In genomic region chr13:114271410-114272105, GRCm38 (mm10) we compare ENCODE assay signal across 13 mouse cellular contexts.
A peak's percentile ranks its signal among the peaks of the same experiment; 100 is the strongest.
DNase-seq lines count a peak whose midpoint lies in the region; ATAC-seq and TF ChIP-seq lines count a peak whose summit lies in the region.
"Had no signal": no experiment of that assay in that cellular context is flagged by ENCODE, and none has a peak within 500 bp of the region (broad histone marks: within the 10 kb centered on the region; RNA-seq: fewer than 3 reads in every experiment).

No protein-coding gene starts in this region.

- no peak overlapping the region for H3K4me3 ChIP-seq in intestine, postnatal 0 days (ENCODE audit: low read depth, low read length)
- H3K4me3 ChIP-seq in stomach, embryonic 14.5 days (ENCODE audit: low read depth, low read length), result no peak overlapping the region
- H3K4me3 ChIP-seq: embryonic facial prominence, embryonic 13.5 days had no signal

- 44% methylated on average over 16 of the region's 16 CpGs for whole genome bisulfite sequencing in intestine, postnatal 0 days
- 65% methylated on average over 16 of the region's 16 CpGs for WGBS in stomach, embryonic 14.5 days

- H3K4me2 ChIP-seq in intestine, postnatal 0 days (replicated peaks; ENCODE audit: low read depth), result peak overlapping the region; percentile 33
- H3K4me2 ChIP-seq in stomach, embryonic 14.5 days (replicated peaks; ENCODE audit: low read depth, low read length), result no peak overlapping the region
- H3K4me2 ChIP-seq: embryonic facial prominence, embryonic 13.5 days had no signal

- no peaks in the 10 kb centered on the region; the same call in 1 of the 2 replicates for H3K4me1 ChIP-seq in intestine, postnatal 0 days (replicated peaks; ENCODE audit: control insufficient read depth, insufficient read depth, low read length)
- H3K4me1 ChIP-seq in stomach, embryonic 14.5 days (ENCODE audit: control insufficient read depth, insufficient read depth, low read length), result no peaks in the 10 kb centered on the region
- H3K4me1 ChIP-seq: embryonic facial prominence, embryonic 13.5 days had no signal

- peak; percentile 48 for DNase-seq in heart, adult 11 months
- no peak for DNase-seq in heart, postnatal 14 days
- DNase-seq in ZHBTc4 (ENCODE audit: low read depth, low spot score), result peak; percentile 54
- DNase-seq in left cerebral cortex, postnatal 36 days (ENCODE audit: low spot score in 2 of 2), result no peak
- no peak for DNase-seq in left cerebral cortex, adult 9 months (ENCODE audit: low spot score in 2 of 2)
- DNase-seq: cerebellum, adult 9-10 months; heart, adult 18-20 months; midbrain, embryonic 14.5 days; thymus, adult 2 months had no signal

- no peak for TF ChIP-seq CTCF in intestine, postnatal 0 days (IDR thresholded peaks at IDR 0.05; ENCODE audit: low read depth)

- H3K9ac ChIP-seq in intestine, postnatal 0 days (ENCODE audit: low read depth, low read length), result no peak overlapping the region
- no peak overlapping the region for H3K9ac ChIP-seq in stomach, embryonic 14.5 days (replicated peaks; ENCODE audit: low read depth, low read length)
- H3K9ac ChIP-seq: embryonic facial prominence, embryonic 13.5 days had no signal

- no peaks in the 10 kb centered on the region for H3K27me3 ChIP-seq in intestine, postnatal 0 days (replicated peaks; ENCODE audit: control insufficient read depth, insufficient read depth, low read length)
- H3K27me3 ChIP-seq in stomach, embryonic 14.5 days (ENCODE audit: control insufficient read depth, insufficient read depth, low read length), result no peaks in the 10 kb centered on the region
- H3K27me3 ChIP-seq: embryonic facial prominence, embryonic 13.5 days had no signal

- H3K27ac ChIP-seq in intestine, postnatal 0 days (ENCODE audit: low read depth, low read length), result no peak overlapping the region; the same call in 1 of the 2 replicates
- peak overlapping the region; percentile 4; the same call in 1 of the 2 replicates for H3K27ac ChIP-seq in stomach, embryonic 14.5 days (ENCODE audit: low read length)
- H3K27ac ChIP-seq: embryonic facial prominence, embryonic 13.5 days had no signal

- no peak for ATAC-seq in intestine, postnatal 0 days
- ATAC-seq in stomach, embryonic 14.5 days (ENCODE audit: insufficient number of reproducible peaks, insufficient read depth, low FRiP score, low read depth), result 0 out of 2 replicates have a peak, but pooled peaks have one; percentile 58
- ATAC-seq: lung, postnatal 0 days had no signal

- H3K36me3 ChIP-seq in intestine, postnatal 0 days (ENCODE audit: control insufficient read depth, insufficient read depth), result no peaks in the 10 kb centered on the region
- no peaks in the 10 kb centered on the region for H3K36me3 ChIP-seq in stomach, embryonic 14.5 days (ENCODE audit: control insufficient read depth, insufficient read depth, low read length)
- H3K36me3 ChIP-seq: embryonic facial prominence, embryonic 13.5 days had no signal

- intact Hi-C loops in heart, postnatal 14 days (cut with DNase I), result no loop called here
- intact Hi-C loops in left cerebral cortex, postnatal 36 days (cut with DNase I), result no loop called here

- H3K9me3 ChIP-seq in intestine, postnatal 0 days (ENCODE audit: control insufficient read depth), result no peaks in the 10 kb centered on the region
- H3K9me3 ChIP-seq in stomach, embryonic 14.5 days (ENCODE audit: control insufficient read depth, low read depth, low read length), result no peaks in the 10 kb centered on the region
- H3K9me3 ChIP-seq: embryonic facial prominence, embryonic 13.5 days had no signal

Comparison
In these comparisons a context has a peak if more than half of its experiments do, and no peak if none do; other contexts are left out.
1. DNase-seq: peak in heart, adult 11 months (single experiment) and ZHBTc4 (single experiment); none in heart, postnatal 14 days (0 of 2), left cerebral cortex, postnatal 36 days (0 of 2) and left cerebral cortex, adult 9 months (0 of 2).